Mouse (Mus musculus): Measurements from ENCODE around the gene Bnipl. TPM values are rescaled to one million over a fixed set of nuclear protein-coding genes. Genes with fewer than 3 reads are reported as not detected.

The Bnipl gene
- polyA plus RNA-seq, 1 experiment from 2014 or later = not detected

DNA sequence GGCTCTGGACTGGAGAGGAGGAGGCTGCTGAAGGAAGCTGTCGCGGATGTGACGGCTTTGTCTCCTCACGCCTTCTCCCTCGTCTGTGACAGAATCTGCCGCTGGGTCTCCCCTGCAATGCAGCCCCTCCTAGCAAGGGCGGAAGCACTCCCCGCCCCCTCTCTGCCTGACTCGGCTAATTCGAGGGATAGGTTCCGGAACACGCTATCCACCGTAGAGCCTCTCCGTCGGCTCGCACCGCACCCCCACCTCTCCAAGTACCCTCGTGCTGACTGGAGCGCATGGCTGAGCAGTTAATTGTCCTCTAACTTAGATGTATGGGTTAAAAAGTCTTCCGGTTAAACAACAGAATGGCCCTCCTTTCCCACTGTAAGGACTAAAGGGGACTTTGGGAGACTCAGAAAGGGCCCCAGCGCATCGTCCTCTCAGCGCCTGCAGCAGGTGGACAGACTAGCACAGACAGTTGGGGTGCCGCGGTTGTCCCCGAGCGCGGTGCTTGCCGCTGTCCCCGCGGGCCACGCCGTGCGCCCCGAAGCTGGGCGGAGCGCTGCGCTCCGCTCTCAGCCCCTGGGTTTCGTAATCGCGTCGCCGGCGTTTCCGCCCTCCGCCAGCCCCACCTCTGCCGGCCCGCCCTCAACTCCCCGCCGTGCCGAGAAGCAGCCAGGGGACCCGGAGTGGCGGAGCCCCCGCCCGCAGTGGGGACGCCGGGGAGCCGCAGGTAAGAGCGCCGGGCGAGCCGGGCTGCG lies 22.7 kb downstream of the Bnipl start, which contains the start of gene Cdc42se1:
Gene Cdc42se1, plus strand, starts transcription at position 585 of the 746 bp plus-strand sequence.
- H3K9ac ChIP-seq (ENCODE audit: low read depth, low read length) = peak within 1 kb of the TSS; percentile 98
- peaks cover 19% of the 10 kb centered on the region for H3K36me3 ChIP-seq (ENCODE audit: control insufficient read depth, insufficient read depth, low read length)
- WGBS = under 1% methylated on average over 63 of the region's 64 CpGs
- no peaks in the 10 kb centered on the region for H3K9me3 ChIP-seq (ENCODE audit: control insufficient read depth, low read length)
- peak within 1 kb of the TSS; percentile 83 for H3K4me2 ChIP-seq (ENCODE audit: low read length)
- peak; percentile 92 for ATAC-seq
- peaks cover 45% of the 10 kb centered on the region for H3K4me1 ChIP-seq (ENCODE audit: control insufficient read depth, insufficient read depth, low read depth, low read length)
- H3K27me3 ChIP-seq (replicated peaks; ENCODE audit: control insufficient read depth, insufficient read depth, low read length) = no peaks in the 10 kb centered on the region
- peak within 1 kb of the TSS; percentile 67 for H3K4me3 ChIP-seq (ENCODE audit: low read length)
- peak within 1 kb of the TSS; percentile 98 for H3K27ac ChIP-seq (ENCODE audit: low read depth, low read length)

- H3K9me3 ChIP-seq (ENCODE audit: control insufficient read depth, low read length) = no peaks in the 10 kb centered on the region
- H3K4me1 ChIP-seq (ENCODE audit: control insufficient read depth, insufficient read depth, low read depth, low read length) = peaks cover 45% of the 10 kb centered on the region
- WGBS = 19% methylated on average over 1 of the region's 1 CpGs
- peaks cover 8% of the 10 kb centered on the region for H3K36me3 ChIP-seq (ENCODE audit: control insufficient read depth, insufficient read depth, low read length)
- no peak for ATAC-seq
- H3K4me2 ChIP-seq (ENCODE audit: low read length) = peak overlapping the region; percentile 83
- H3K4me3 ChIP-seq (ENCODE audit: low read length) = peak overlapping the region; percentile 67
- H3K27ac ChIP-seq (ENCODE audit: low read depth, low read length) = peak overlapping the region; percentile 98
- peak overlapping the region; percentile 98 for H3K9ac ChIP-seq (ENCODE audit: low read depth, low read length)
- no peaks in the 10 kb centered on the region for H3K27me3 ChIP-seq (replicated peaks; ENCODE audit: control insufficient read depth, insufficient read depth, low read length)
These were observed 23.8 kb downstream of the Bnipl start for GRCm38 (mm10) chr3:95227214-95227613.

GRCm38 (mm10) chr3:95224295-95224694 lies 26.7 kb downstream of the Bnipl start:
- Histone ChIP-seq H3K9ac (ENCODE audit: low read depth, low read length) (no peak overlapping the region), H3K27ac (ENCODE audit: low read depth, low read length) (no peak overlapping the region), H3K4me2 (ENCODE audit: low read length) (peak overlapping the region; percentile 26), H3K4me3 (ENCODE audit: low read length) (no peak overlapping the region), H3K36me3 (ENCODE audit: control insufficient read depth, insufficient read depth, low read length) (peaks cover 24% of the 10 kb centered on the region), H3K9me3 (ENCODE audit: control insufficient read depth, low read length) (no peaks in the 10 kb centered on the region), H3K27me3 (replicated peaks; ENCODE audit: control insufficient read depth, insufficient read depth, low read length) (no peaks in the 10 kb centered on the region), H3K4me1 (ENCODE audit: control insufficient read depth, insufficient read depth, low read depth, low read length) (peaks cover 25% of the 10 kb centered on the region)
- 24% methylated on average over 6 of the region's 6 CpGs for WGBS
- no peak for ATAC-seq

DNA sequence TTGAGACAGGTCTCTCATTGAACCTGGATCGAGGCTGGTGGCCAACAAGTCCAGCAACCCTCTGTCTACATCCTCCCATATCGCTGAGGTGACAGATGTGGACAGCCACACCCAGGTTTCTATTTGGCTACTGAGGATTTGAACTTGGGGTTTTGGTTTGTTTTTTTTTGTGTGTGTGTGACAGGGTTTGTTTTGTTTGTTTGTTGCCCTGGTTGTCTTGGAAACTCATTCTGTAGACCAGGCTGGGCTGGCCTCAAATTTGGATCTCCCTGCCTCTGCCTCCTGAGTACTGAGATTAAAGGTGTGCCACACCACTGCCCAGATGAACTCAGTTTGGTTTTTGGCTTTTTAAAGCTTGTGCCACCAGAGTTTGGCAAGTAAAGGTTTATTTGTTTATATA lies 28.0 kb downstream of the Bnipl start:
- ATAC-seq = no peak
- H3K9me3 ChIP-seq (ENCODE audit: control insufficient read depth, low read length) = no peaks in the 10 kb centered on the region
- H3K27ac ChIP-seq (ENCODE audit: low read depth, low read length) = no peak overlapping the region
- H3K4me3 ChIP-seq (ENCODE audit: low read length) = no peak overlapping the region
- H3K4me1 ChIP-seq (ENCODE audit: control insufficient read depth, insufficient read depth, low read depth, low read length) = peaks cover 28% of the 10 kb centered on the region
- H3K27me3 ChIP-seq (replicated peaks; ENCODE audit: control insufficient read depth, insufficient read depth, low read length) = no peaks in the 10 kb centered on the region
- no peak overlapping the region for H3K4me2 ChIP-seq (ENCODE audit: low read length)
- no peak overlapping the region for H3K9ac ChIP-seq (ENCODE audit: low read depth, low read length)
- peaks cover 30% of the 10 kb centered on the region for H3K36me3 ChIP-seq (ENCODE audit: control insufficient read depth, insufficient read depth, low read length)
- WGBS = 96% methylated on average over 2 of the region's 2 CpGs

DNA sequence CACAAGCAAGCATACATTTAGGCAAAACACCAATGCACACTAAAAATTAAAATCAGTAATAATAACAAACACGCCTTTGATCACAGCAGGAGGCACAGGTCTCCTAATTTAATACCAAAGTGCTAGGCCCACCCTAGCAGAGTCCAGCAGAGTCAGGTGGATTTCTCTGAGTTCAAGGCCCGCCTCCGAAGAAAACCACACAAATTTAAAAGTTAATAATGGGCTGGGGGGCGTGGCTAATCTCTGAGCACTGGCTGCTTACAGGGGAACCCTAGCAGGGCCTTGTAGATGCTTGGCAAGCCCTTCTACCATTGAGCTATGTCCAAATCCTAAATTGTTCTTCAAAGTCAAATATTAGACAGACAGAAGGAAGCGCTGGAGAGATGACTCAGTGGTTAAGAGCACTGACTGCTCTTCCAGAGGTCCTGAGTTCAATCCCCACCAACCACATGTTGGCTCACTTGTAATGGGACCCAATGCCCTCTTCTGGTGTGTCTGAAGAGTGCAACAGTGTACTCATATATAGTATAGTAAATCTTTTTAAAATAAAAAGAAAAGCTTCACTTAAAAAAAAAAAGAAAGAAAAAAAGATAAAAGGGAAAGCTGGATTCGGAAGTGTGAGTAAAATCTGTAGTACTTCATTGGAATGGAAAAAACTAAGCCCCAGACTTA lies 32.4 kb downstream of the Bnipl start:
- Histone ChIP-seq H3K27ac (ENCODE audit: low read depth, low read length) (no peak overlapping the region), H3K27me3 (replicated peaks; ENCODE audit: control insufficient read depth, insufficient read depth, low read length) (no peaks in the 10 kb centered on the region), H3K4me2 (ENCODE audit: low read length) (peak overlapping the region; percentile 72), H3K9ac (ENCODE audit: low read depth, low read length) (no peak overlapping the region; the same call in 1 of the 2 replicates), H3K9me3 (ENCODE audit: control insufficient read depth, low read length) (no peaks in the 10 kb centered on the region), H3K4me3 (ENCODE audit: low read length) (peak overlapping the region; percentile 77), H3K4me1 (ENCODE audit: control insufficient read depth, insufficient read depth, low read depth, low read length) (peaks cover 10% of the 10 kb centered on the region), H3K36me3 (ENCODE audit: control insufficient read depth, insufficient read depth, low read length) (peaks cover 25% of the 10 kb centered on the region)
- 83% methylated on average over 6 of the region's 6 CpGs for WGBS
- ATAC-seq = no peak

GRCm38 (mm10) chr3:95217255-95218134 lies 33.5 kb downstream of the Bnipl start, which contains the start of gene Gabpb2:
Gene Gabpb2 (minus strand): TSS chr3:95217916.
- Histone ChIP-seq H3K9ac (ENCODE audit: low read depth, low read length) (peak within 1 kb of the TSS; percentile 89), H3K36me3 (ENCODE audit: control insufficient read depth, insufficient read depth, low read length) (peaks cover 25% of the 10 kb centered on the region), H3K27me3 (replicated peaks; ENCODE audit: control insufficient read depth, insufficient read depth, low read length) (no peaks in the 10 kb centered on the region), H3K9me3 (ENCODE audit: control insufficient read depth, low read length) (no peaks in the 10 kb centered on the region), H3K4me1 (ENCODE audit: control insufficient read depth, insufficient read depth, low read depth, low read length) (peaks cover 10% of the 10 kb centered on the region), H3K27ac (ENCODE audit: low read depth, low read length) (peak within 1 kb of the TSS; percentile 98), H3K4me2 (ENCODE audit: low read length) (peak within 1 kb of the TSS; percentile 72), H3K4me3 (ENCODE audit: low read length) (peak within 1 kb of the TSS; percentile 77)
- ATAC-seq = peak; percentile 88
- WGBS = under 1% methylated on average over 52 of the region's 56 CpGs

- Histone ChIP-seq H3K4me3 (ENCODE audit: low read length) (peak overlapping the region; percentile 77), H3K27ac (ENCODE audit: low read depth, low read length) (peak overlapping the region; percentile 98), H3K4me1 (ENCODE audit: control insufficient read depth, insufficient read depth, low read depth, low read length) (peaks cover 10% of the 10 kb centered on the region), H3K9ac (ENCODE audit: low read depth, low read length) (peak overlapping the region; percentile 89), H3K9me3 (ENCODE audit: control insufficient read depth, low read length) (no peaks in the 10 kb centered on the region), H3K36me3 (ENCODE audit: control insufficient read depth, insufficient read depth, low read length) (peaks cover 25% of the 10 kb centered on the region), H3K27me3 (replicated peaks; ENCODE audit: control insufficient read depth, insufficient read depth, low read length) (no peaks in the 10 kb centered on the region), H3K4me2 (ENCODE audit: low read length) (peak overlapping the region; percentile 72)
- 17% methylated on average over 4 of the region's 4 CpGs for WGBS
- no peak for ATAC-seq
These were observed 34.2 kb downstream of the Bnipl start for GRCm38 (mm10) chr3:95216655-95217254.

- 100% methylated on average over 1 of the region's 1 CpGs for WGBS
- H3K27ac ChIP-seq (ENCODE audit: low read depth, low read length) = no peak overlapping the region
- H3K4me3 ChIP-seq (ENCODE audit: low read length) = no peak overlapping the region
- H3K4me2 ChIP-seq (ENCODE audit: low read length) = no peak overlapping the region
- no peaks in the 10 kb centered on the region for H3K27me3 ChIP-seq (replicated peaks; ENCODE audit: control insufficient read depth, insufficient read depth, low read length)
- peaks cover 9% of the 10 kb centered on the region for H3K4me1 ChIP-seq (ENCODE audit: control insufficient read depth, insufficient read depth, low read depth, low read length)
- no peak for ATAC-seq
- H3K36me3 ChIP-seq (ENCODE audit: control insufficient read depth, insufficient read depth, low read length) = peaks cover 5% of the 10 kb centered on the region; the same call in 1 of the 2 replicates
- H3K9ac ChIP-seq (ENCODE audit: low read depth, low read length) = no peak overlapping the region
- no peaks in the 10 kb centered on the region for H3K9me3 ChIP-seq (ENCODE audit: control insufficient read depth, low read length)
These were observed 37.4 kb downstream of the Bnipl start for GRCm38 (mm10) chr3:95213609-95213975.

All from hindbrain, embryonic 16.5 days (tissue).